11 mouse cellular contexts compared by ENCODE assay signal in genomic region chr19:4568832-4569231, GRCm38 (mm10). TPM values are rescaled to one million over a fixed set of nuclear protein-coding genes. Genes with fewer than 3 reads are reported as not detected.
DNase-seq lines count a peak whose midpoint lies in the region; ATAC-seq and TF ChIP-seq lines count a peak whose summit lies in the region.
"Had no signal": no experiment of that assay in that cellular context is flagged by ENCODE, and none has a peak within 500 bp of the region (broad histone marks: within the 10 kb centered on the region; RNA-seq: fewer than 3 reads in every experiment).

No protein-coding gene starts in this region.

- no peaks in the 10 kb centered on the region for H3K9me3 ChIP-seq in lung, embryonic 14.5 days (ENCODE audit: low read depth, low read length)
- no peaks in the 10 kb centered on the region for H3K9me3 ChIP-seq in intestine, postnatal 0 days (ENCODE audit: control insufficient read depth)
- H3K9me3 ChIP-seq: limb, embryonic 10.5 days had no signal

- peak; percentile 16 for DNase-seq in lung, embryonic 14.5 days
- no peak for DNase-seq in lung, postnatal 25 days (ENCODE audit: low spot score)
- peak; percentile 82 for DNase-seq in c-Kit-negative CD71-positive TER-119-positive erythroid progenitor cells, embryonic 14.5 days (ENCODE audit: low read depth, low spot score)
- DNase-seq in spleen, postnatal 10 days (ENCODE audit: low spot score in 2 of 2) = peak; percentile 54 to 63
- DNase-seq in cerebellum, postnatal 4 days (ENCODE audit: low spot score in 2 of 2) = no peak
- no peak for DNase-seq in urinary bladder, postnatal 36 days (ENCODE audit: low spot score in 2 of 2)
- DNase-seq: cerebellum, postnatal 25 days; gastrocnemius, adult 2 months had no signal

- H3K36me3 ChIP-seq in lung, embryonic 14.5 days (ENCODE audit: insufficient read depth) = no peaks in the 10 kb centered on the region
- no peaks in the 10 kb centered on the region for H3K36me3 ChIP-seq in intestine, postnatal 0 days (ENCODE audit: control insufficient read depth, insufficient read depth)
- H3K36me3 ChIP-seq: limb, embryonic 10.5 days had no signal

- 0 out of 2 replicates have a peak, but pooled peaks cover 4% of the 10 kb centered on the region for H3K4me1 ChIP-seq in lung, embryonic 14.5 days (ENCODE audit: insufficient read depth)
- no peaks in the 10 kb centered on the region for H3K4me1 ChIP-seq in intestine, postnatal 0 days (replicated peaks; ENCODE audit: control insufficient read depth, insufficient read depth, low read length)

- H3K4me3 ChIP-seq in lung, embryonic 14.5 days (ENCODE audit: low read depth, low read length) = no peak overlapping the region
- no peak overlapping the region for H3K4me3 ChIP-seq in intestine, postnatal 0 days (ENCODE audit: low read depth, low read length)
- H3K4me3 ChIP-seq: gastrocnemius, adult 2 months; limb, embryonic 10.5 days had no signal

- no peak for ATAC-seq in lung, embryonic 14.5 days (ENCODE audit: insufficient read depth)
- peak; percentile 54; the same call in 1 of the 2 replicates for ATAC-seq in intestine, postnatal 0 days

- no peak overlapping the region for H3K9ac ChIP-seq in lung, embryonic 14.5 days
- no peak overlapping the region for H3K9ac ChIP-seq in intestine, postnatal 0 days (ENCODE audit: low read depth, low read length)

- 38% methylated on average over 4 of the region's 4 CpGs for WGBS in lung, embryonic 14.5 days
- WGBS in intestine, postnatal 0 days = 22% methylated on average over 4 of the region's 4 CpGs

- no peak for TF ChIP-seq CTCF in lung, embryonic 14.5 days (IDR thresholded peaks at IDR 0.05; ENCODE audit: low read depth)
- no peak for TF ChIP-seq CTCF in intestine, postnatal 0 days (IDR thresholded peaks at IDR 0.05; ENCODE audit: low read depth)

- no peaks in the 10 kb centered on the region for H3K27me3 ChIP-seq in lung, embryonic 14.5 days (ENCODE audit: insufficient read depth, low read length)
- no peaks in the 10 kb centered on the region for H3K27me3 ChIP-seq in intestine, postnatal 0 days (replicated peaks; ENCODE audit: control insufficient read depth, insufficient read depth, low read length)
- H3K27me3 ChIP-seq: CH12.LX had no signal

- no peak overlapping the region; the same call in 1 of the 2 replicates for H3K27ac ChIP-seq in lung, embryonic 14.5 days (ENCODE audit: low read depth)
- no peak overlapping the region for H3K27ac ChIP-seq in intestine, postnatal 0 days (ENCODE audit: low read depth, low read length)
- H3K27ac ChIP-seq: gastrocnemius, adult 2 months; limb, embryonic 10.5 days had no signal

- no peak overlapping the region for H3K4me2 ChIP-seq in lung, embryonic 14.5 days
- H3K4me2 ChIP-seq in intestine, postnatal 0 days (replicated peaks; ENCODE audit: low read depth) = no peak overlapping the region

RNA-seq across cellular contexts. Expression of gene Lrfn4, which starts 46.6 kb away (rescaled TPM):
- polyA plus RNA-seq in lung, embryonic 14.5 days (2014; fragmentation: Nextera tagmentation; extraction: Ambion mirVana) = 10.0 and 10.1 TPM in 2 replicates
- polyA plus RNA-seq in intestine, postnatal 0 days (2015; fragmentation: Nextera tagmentation; extraction: Ambion mirVana) = 4.6 and 4.8 TPM in 2 replicates

RNA-seq across cellular contexts. Expression of gene Rce1, which starts 56.6 kb away (rescaled TPM):
- 72.6 and 74.7 TPM in 2 replicates for polyA plus RNA-seq in lung, embryonic 14.5 days (2014; fragmentation: Nextera tagmentation; extraction: Ambion mirVana)
- polyA plus RNA-seq in intestine, postnatal 0 days (2015; fragmentation: Nextera tagmentation; extraction: Ambion mirVana) = 37.0 and 37.4 TPM in 2 replicates

RNA-seq across cellular contexts. Expression of gene Pcx, which starts 58.6 kb away (rescaled TPM):
- 12.7 and 14.0 TPM in 2 replicates for polyA plus RNA-seq in lung, embryonic 14.5 days (2014; fragmentation: Nextera tagmentation; extraction: Ambion mirVana)
- polyA plus RNA-seq in intestine, postnatal 0 days (2015; fragmentation: Nextera tagmentation; extraction: Ambion mirVana) = 6.1 and 7.0 TPM in 2 replicates

Comparison
In these comparisons a context has a peak if more than half of its experiments do, and no peak if none do; other contexts are left out.
1. DNase-seq: peak in lung, embryonic 14.5 days (single experiment), c-Kit-negative CD71-positive TER-119-positive erythroid progenitor cells, embryonic 14.5 days (single experiment) and spleen, postnatal 10 days (2 of 2); none in lung, postnatal 25 days (single experiment), cerebellum, postnatal 4 days (0 of 2) and urinary bladder, postnatal 36 days (0 of 2).